Mouse (Mus musculus) cortical plate, adult 2 months (tissue): ENCODE data around the gene D930048N14Rik.

Experiments
- CTCF ChIP-seq: fragments of 200-500 bp; IDR thresholded peaks from 2 replicates; pipeline ENCODE4 v1.5.1; 2011; ENCODE audit warnings: mild to moderate bottlenecking, control low read depth, low read length; ENCODE audit not compliant: insufficient read depth; ENCODE audit errors: extremely low read depth
- POLR2A ChIP-seq: fragments of 200-500 bp; IDR thresholded peaks from 2 replicates; pipeline ENCODE4 v1.6.1; 2011; ENCODE audit warnings: mild to moderate bottlenecking, low read length, control low read depth; ENCODE audit not compliant: insufficient read depth; ENCODE audit errors: extremely low read depth

DNA sequence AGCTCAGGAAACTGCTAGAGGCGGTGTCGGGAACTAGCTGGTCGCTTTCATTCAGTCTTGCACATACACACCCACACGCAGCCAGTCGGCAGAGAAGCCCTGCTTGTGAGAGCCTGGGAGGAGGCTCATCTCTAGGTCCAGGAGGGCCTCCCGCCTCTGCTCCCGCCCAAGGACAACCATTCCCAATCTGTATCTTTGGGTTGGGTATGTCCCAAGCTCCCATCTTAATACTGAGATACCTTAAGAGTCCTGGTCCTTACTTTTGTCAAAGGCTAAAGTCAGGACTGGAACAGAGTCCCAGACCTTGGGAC lies 910 bp upstream of the D930048N14Rik start:
- peak; percentile 36; the same call in 1 of the 2 replicates for TF ChIP-seq POLR2A
- no peak for TF ChIP-seq CTCF
